Mouse (Mus musculus): ENCODE results near the gene Pip4k2b.

Gene Pip4k2b

DNA sequence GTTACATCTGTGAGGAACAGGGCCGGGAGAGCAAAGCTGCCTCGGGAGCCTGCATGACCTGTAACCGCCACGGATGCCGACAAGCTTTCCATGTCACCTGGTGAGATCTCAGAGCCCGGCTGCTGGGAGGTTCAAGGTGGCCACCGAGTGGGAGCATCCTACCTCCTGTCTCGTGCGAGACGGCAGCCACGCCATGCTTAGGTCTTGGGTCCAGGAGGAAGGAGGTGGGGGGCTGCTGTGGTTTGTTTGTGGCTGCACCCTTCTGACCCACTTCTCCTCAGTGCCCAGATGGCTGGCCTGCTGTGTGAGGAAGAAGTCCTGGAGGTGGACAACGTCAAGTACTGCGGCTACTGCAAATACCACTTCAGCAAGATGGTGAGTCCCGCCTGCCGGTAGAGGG, 77.7 kb downstream of the Pip4k2b start:
- DNase-seq (ENCODE audit: low spot score), result no peak

DNA sequence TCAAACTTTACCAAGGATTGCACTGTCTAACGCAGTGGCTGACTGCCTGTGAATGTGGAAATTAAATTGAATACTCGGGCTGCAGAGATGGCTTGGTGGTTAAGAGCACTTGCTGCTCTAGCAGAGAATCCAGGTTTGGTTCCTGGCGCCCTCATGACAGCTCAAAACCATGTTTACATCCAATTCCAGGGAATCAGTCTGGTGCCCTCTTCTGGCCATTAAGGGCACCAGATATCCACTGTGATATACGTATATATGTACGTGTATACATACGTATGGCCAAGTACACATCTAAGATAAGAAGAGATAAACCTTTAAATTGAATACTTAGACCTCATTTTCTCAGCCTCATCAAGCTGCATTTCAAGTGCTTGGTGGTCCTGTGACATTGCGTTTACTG, 78.3 kb downstream of the Pip4k2b start:
- DNase-seq (ENCODE audit: low spot score), result no peak

DNA sequence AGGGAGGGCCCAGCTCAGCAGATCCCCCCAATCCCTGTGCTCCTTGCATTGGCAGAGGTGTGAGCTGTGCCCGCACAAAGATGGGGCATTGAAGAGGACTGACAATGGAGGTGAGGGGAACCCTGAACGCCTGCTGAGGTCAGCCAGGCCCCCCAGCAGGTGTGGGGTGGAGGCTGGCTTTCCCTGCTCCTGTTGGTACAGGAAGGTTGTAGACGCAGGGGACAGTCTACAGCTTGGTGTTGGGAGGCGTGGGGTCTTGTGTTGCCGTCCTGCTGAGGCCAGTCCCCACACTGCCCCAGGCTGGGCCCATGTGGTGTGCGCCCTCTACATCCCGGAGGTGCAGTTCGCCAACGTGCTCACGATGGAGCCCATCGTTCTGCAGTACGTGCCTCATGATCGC, 79.1 kb downstream of the Pip4k2b start:
- DNase-seq (ENCODE audit: low spot score), result no peak

All from urinary bladder, postnatal 14 days (tissue).